Mouse (Mus musculus) MEL (cell line): Measurements from ENCODE around the gene Cdiptos. TPM values are rescaled to one million over a fixed set of nuclear protein-coding genes. Genes with fewer than 3 reads are reported as not detected.

ENCODE experiments used
- DNase-seq: peaks from one replicate; pipeline ENCODE4 v3.0.0; 2011; ENCODE audit warnings: low read depth, low spot score
- H3K27ac ChIP-seq: 2 replicates; pipeline ENCODE4 v1.5.1; 2012; ENCODE audit warnings: low read depth, mild to moderate bottlenecking, control low read depth, low read length, moderate library complexity; ENCODE audit not compliant: control insufficient read depth
- H3K27me3 ChIP-seq, 2 experiments: fragments of 150-350 bp in 1 of 2; sonication (generic) in 1 of 2; 2 replicates each; pipeline ENCODE4 v1.6.1; 2012; ENCODE audit warnings: low read length in 2 of 2, mild to moderate bottlenecking in 2 of 2, improper control_type of control experiment in 1 of 2, moderate library complexity in 1 of 2; ENCODE audit not compliant: insufficient read depth in 2 of 2, control insufficient read depth in 1 of 2
- H3K36me3 ChIP-seq, 2 experiments: 2 replicates each; pipeline ENCODE4 v1.6.1; 2012 to 2014; ENCODE audit warnings: low read length in 2 of 2, improper control_type of control experiment in 1 of 2, inconsistent platforms in 1 of 2, mild to moderate bottlenecking in 1 of 2; ENCODE audit not compliant: insufficient read depth in 2 of 2, control insufficient read depth in 1 of 2
- H3K4me1 ChIP-seq, 2 experiments: fragments of 150-350 bp in 1 of 2; sonication (generic) in 1 of 2; 2 replicates each; pipeline ENCODE4 v1.6.1; 2012; ENCODE audit warnings: low read length in 2 of 2, improper control_type of control experiment in 1 of 2, mild to moderate bottlenecking in 1 of 2; ENCODE audit not compliant: insufficient read depth in 2 of 2, control insufficient read depth in 1 of 2
- H3K4me3 ChIP-seq, 2 experiments: fragments of 150-350 bp in 1 of 2; sonication (generic) in 1 of 2; 2 replicates each; pipeline ENCODE4 v1.5.1; 2012; ENCODE audit warnings: low read depth in 2 of 2, low read length in 2 of 2, mild to moderate bottlenecking in 2 of 2, moderate library complexity in 2 of 2, control low read depth in 1 of 2, improper control_type of control experiment in 1 of 2; ENCODE audit not compliant: control insufficient read depth in 1 of 2, insufficient read depth in 1 of 2
- H3K79me2 ChIP-seq: 2 replicates; pipeline ENCODE4 v1.6.1; 2012; ENCODE audit warnings: mild to moderate bottlenecking, low read length, moderate library complexity; ENCODE audit not compliant: control insufficient read depth, poor library complexity, insufficient read depth
- H3K9ac ChIP-seq: 2 replicates; pipeline ENCODE4 v1.6.1; 2012; ENCODE audit warnings: low read depth, mild to moderate bottlenecking, control low read depth, low read length, moderate library complexity; ENCODE audit not compliant: control insufficient read depth, poor library complexity, severe bottlenecking
- H3K9me3 ChIP-seq: fragments of 150-350 bp; sonication (generic); replicated peaks from 2 replicates; pipeline ENCODE4 v1.6.1; 2012; ENCODE audit warnings: mild to moderate bottlenecking, low read length, improper control_type of control experiment, moderate library complexity; ENCODE audit not compliant: insufficient read depth
- BHLHE40 ChIP-seq: IDR thresholded peaks from 2 replicates; pipeline ENCODE4 v1.6.1; 2012; ENCODE audit warnings: low read depth, mild to moderate bottlenecking, inconsistent platforms, low read length, improper control_type of control experiment, borderline replicate concordance
- ELF1 ChIP-seq: IDR thresholded peaks from 2 replicates; pipeline ENCODE4 v1.6.1; 2014; ENCODE audit warnings: low read depth, mild to moderate bottlenecking, inconsistent platforms, low read length, improper control_type of control experiment, moderate library complexity
- EP300 ChIP-seq, 2 experiments: IDR thresholded peaks; 2 replicates each; pipeline ENCODE4 v1.6.1; 2011; ENCODE audit warnings: improper control_type of control experiment in 2 of 2, low read length in 2 of 2, low read depth in 1 of 2, mild to moderate bottlenecking in 1 of 2
- ETS1 ChIP-seq: IDR thresholded peaks from 2 replicates; pipeline ENCODE4 v1.6.1; 2012; ENCODE audit warnings: low read depth, mild to moderate bottlenecking, inconsistent platforms, low read length, improper control_type of control experiment, moderate library complexity
- GABPA ChIP-seq: IDR thresholded peaks from 2 replicates; pipeline ENCODE4 v1.6.1; 2012; ENCODE audit warnings: low read depth, mild to moderate bottlenecking, inconsistent platforms, low read length, improper control_type of control experiment, moderate library complexity
- GATA1 ChIP-seq: IDR thresholded peaks from 2 replicates; pipeline ENCODE4 v1.6.1; 2011; ENCODE audit warnings: low read depth, low read length, improper control_type of control experiment
- HCFC1 ChIP-seq: IDR thresholded peaks from 2 replicates; pipeline ENCODE4 v1.6.1; 2012; ENCODE audit warnings: low read depth, mild to moderate bottlenecking, inconsistent platforms, low read length, improper control_type of control experiment, moderate library complexity
- JUND ChIP-seq: IDR thresholded peaks from 2 replicates; pipeline ENCODE4 v1.6.1; 2011; ENCODE audit warnings: low read depth, mild to moderate bottlenecking, improper control_type of control experiment, low read length
- KAT2A ChIP-seq: conservative IDR thresholded peaks from 2 replicates; pipeline ENCODE4 v1.6.1; 2012; ENCODE audit warnings: low read depth, low read length, improper control_type of control experiment, inconsistent platforms
- MAZ ChIP-seq: IDR thresholded peaks from 2 replicates; pipeline ENCODE4 v1.6.1; 2012; ENCODE audit warnings: low read depth, mild to moderate bottlenecking, inconsistent platforms, low read length, improper control_type of control experiment
- MYB ChIP-seq: IDR thresholded peaks from 2 replicates; pipeline ENCODE4 v1.6.1; 2011; ENCODE audit warnings: mild to moderate bottlenecking, low read depth, low read length, improper control_type of control experiment
- MYC ChIP-seq: IDR thresholded peaks from 2 replicates; pipeline ENCODE4 v1.6.1; 2011; ENCODE audit warnings: low read depth, mild to moderate bottlenecking, low read length, improper control_type of control experiment, moderate library complexity
- NELFE ChIP-seq: IDR thresholded peaks from 2 replicates; pipeline ENCODE4 v1.6.1; 2011; ENCODE audit warnings: low read depth, low read length, improper control_type of control experiment
- POLR2A ChIP-seq, 2 experiments: IDR thresholded peaks; 2 replicates each; pipeline ENCODE4 v1.6.1; 2011 to 2012; ENCODE audit warnings: low read length in 2 of 2, mild to moderate bottlenecking in 2 of 2, control low read depth in 1 of 2, improper control_type of control experiment in 1 of 2, low read depth in 1 of 2, moderate library complexity in 1 of 2; ENCODE audit not compliant: control insufficient read depth in 1 of 2, insufficient read depth in 1 of 2, poor library complexity in 1 of 2
- POLR2AphosphoS2 ChIP-seq: IDR thresholded peaks from 2 replicates; pipeline ENCODE4 v1.6.1; 2011; ENCODE audit warnings: low read length, improper control_type of control experiment
- POLR2AphosphoS5 ChIP-seq: IDR thresholded peaks from 2 replicates; pipeline ENCODE4 v1.6.1; 2012; ENCODE audit warnings: low read depth, borderline replicate concordance, mild to moderate bottlenecking, inconsistent platforms, low read length, moderate library complexity, mixed read lengths
- RAD21 ChIP-seq: IDR thresholded peaks from 2 replicates; pipeline ENCODE4 v1.6.1; 2011; ENCODE audit warnings: mild to moderate bottlenecking, low read depth, low read length, improper control_type of control experiment
- RCOR1 ChIP-seq: IDR thresholded peaks from 2 replicates; pipeline ENCODE4 v1.6.1; 2012; ENCODE audit warnings: low read depth, mild to moderate bottlenecking, inconsistent platforms, low read length, improper control_type of control experiment
- SIN3A ChIP-seq: IDR thresholded peaks from 2 replicates; pipeline ENCODE4 v1.6.1; 2012; ENCODE audit warnings: low read length, improper control_type of control experiment, inconsistent platforms
- SMC3 ChIP-seq: IDR thresholded peaks from 2 replicates; pipeline ENCODE4 v1.6.1; 2011; ENCODE audit warnings: low read depth, low read length, improper control_type of control experiment
- USF1 ChIP-seq: IDR thresholded peaks from 2 replicates; pipeline ENCODE4 v1.6.1; 2014; ENCODE audit warnings: low read depth, mild to moderate bottlenecking, inconsistent platforms, low read length, improper control_type of control experiment, moderate library complexity
- USF2 ChIP-seq, 2 experiments: IDR thresholded peaks; 2 replicates each; pipeline ENCODE4 v1.6.1; 2011 to 2012; ENCODE audit warnings: improper control_type of control experiment in 2 of 2, low read length in 2 of 2, borderline replicate concordance in 1 of 2, inconsistent platforms in 1 of 2, low read depth in 1 of 2, mild to moderate bottlenecking in 1 of 2; ENCODE audit not compliant: insufficient read depth in 1 of 2
- ZKSCAN1 ChIP-seq: IDR thresholded peaks from 2 replicates; pipeline ENCODE4 v1.6.1; 2012; ENCODE audit warnings: low read depth, mild to moderate bottlenecking, inconsistent platforms, low read length, improper control_type of control experiment, moderate library complexity
- ZMIZ1 ChIP-seq: IDR thresholded peaks from 2 replicates; pipeline ENCODE4 v1.6.1; 2012; ENCODE audit warnings: low read depth, mild to moderate bottlenecking, inconsistent platforms, low read length, improper control_type of control experiment, moderate library complexity
- polyA plus RNA-seq, 2 experiments: library from polyadenylated mRNA; stranded (reverse) in 1 of 2; unstranded in 1 of 2; fragments of >175 nt in 1 of 2; fragments of >200 nt in 1 of 2; gene quantifications; 2 replicates each; pipeline versions ENCODE4 v1.2.1 to v1.2.4; 2012; ENCODE audit warnings: low replicate concordance in 2 of 2, low read depth in 1 of 2; ENCODE audit not compliant: insufficient read length in 2 of 2, insufficient read depth in 1 of 2, missing spikeins in 1 of 2
- total RNA-seq: library from RNA; depleted of rRNA; stranded (reverse); fragments of 300-350 nt; gene quantifications from 2 replicates; pipeline ENCODE4 v1.2.3, GENCODE M21; 2012

Gene Cdiptos
- total and polyA plus RNA-seq, 3 experiments: 0.35 to 1.8 TPM; not detected in 1

DNA sequence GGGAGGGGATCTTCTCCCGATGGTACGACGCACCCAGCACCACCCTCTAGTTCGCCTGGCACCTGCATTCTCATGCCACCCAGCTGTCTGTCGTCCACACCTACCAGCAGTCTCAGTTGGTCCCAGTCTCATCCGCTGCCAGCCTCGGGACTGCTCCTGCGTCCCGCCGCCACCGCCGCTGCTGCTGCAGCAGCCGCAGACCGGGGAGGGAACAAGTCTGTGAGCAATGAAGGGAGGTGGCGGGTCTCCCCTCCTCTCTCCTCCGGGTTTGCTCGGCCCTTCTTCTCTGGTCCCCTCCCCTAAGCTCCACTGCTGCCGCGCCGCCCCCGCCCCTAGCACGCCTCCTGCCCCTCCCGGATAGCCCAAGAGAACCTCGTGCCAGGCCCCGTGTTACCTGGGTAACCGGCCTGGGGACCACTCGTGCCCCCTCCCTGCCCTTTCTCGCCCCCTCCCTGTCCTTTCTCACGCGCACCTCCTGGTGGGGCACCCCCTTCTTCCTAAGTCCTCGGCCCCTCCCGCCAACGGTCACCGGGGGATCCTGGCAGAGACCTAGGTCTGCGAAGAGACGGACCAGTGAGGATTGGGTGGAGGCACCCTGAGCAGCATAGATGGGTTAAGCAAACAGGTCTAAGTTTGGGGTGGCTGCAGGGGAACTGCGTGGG is 45.1 kb upstream of the Cdiptos start, which contains the start of the genes Gm42742 and Prrt2:
Gene Gm42742, minus strand, starts transcription at position 197 of the 662 bp plus-strand sequence.
Gene Prrt2, minus strand, starts transcription at position 311 of the 662 bp plus-strand sequence.
- TF ChIP-seq EP300 (IDR thresholded peaks at IDR 0.05; ENCODE audit: low read depth in 1 of 2, low read length in 2 of 2) (no peak), POLR2AphosphoS2 (peak; percentile 98), POLR2AphosphoS5 (no peak), MYB (0 out of 2 replicates have a peak, but pooled peaks have one; percentile 13), MAZ (no peak), HCFC1 (no peak), GATA1 (no peak), BHLHE40 (no peak), POLR2A (IDR thresholded peaks at IDR 0.05; ENCODE audit: control insufficient read depth in 1 of 2, insufficient read depth in 1 of 2, low read depth in 1 of 2, low read length in 2 of 2, poor library complexity in 1 of 2) (peak; percentile 62 to 66; a peak in 2 of 4 replicates)
- H3K27me3 ChIP-seq: no peaks in the 10 kb centered on the region
- no peaks in the 10 kb centered on the region for H3K9me3 ChIP-seq
- no peak within 1 kb of the TSS for H3K4me3 ChIP-seq
- no peak within 1 kb of the TSS for H3K27ac ChIP-seq
- peak; percentile 54 for DNase-seq
- peak within 1 kb of the TSS; percentile 11; the same call in 1 of the 2 replicates for H3K9ac ChIP-seq
- peaks cover 48% of the 10 kb centered on the region for H3K79me2 ChIP-seq
- peaks cover 0 to 17% of the 10 kb centered on the region in 2 experiments; a peak in 2 of 4 replicates for H3K4me1 ChIP-seq
- peaks cover 0 to 22% of the 10 kb centered on the region in 2 experiments; a peak in 3 of 4 replicates for H3K36me3 ChIP-seq

DNA sequence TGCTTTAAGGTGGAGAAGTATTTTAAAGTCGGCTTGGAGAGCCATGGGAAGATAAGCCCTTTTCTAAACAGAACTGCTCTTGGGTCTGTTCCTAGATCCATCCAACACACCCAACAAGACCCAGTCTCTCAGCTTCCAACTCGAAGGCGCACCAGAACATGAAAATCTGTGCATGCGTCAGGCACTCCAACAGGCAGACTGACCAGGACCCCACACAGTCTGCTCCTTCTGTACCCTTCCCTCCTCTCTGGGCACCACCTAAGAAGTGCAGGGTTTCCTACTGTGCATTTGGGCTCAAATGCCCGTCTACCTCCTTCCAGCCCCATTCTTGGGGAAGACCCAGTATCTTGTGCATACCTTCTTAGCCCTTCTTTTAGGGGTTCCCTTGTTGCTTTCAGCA is 44.6 kb upstream of the Cdiptos start:
- TF ChIP-seq KAT2A: no peak
- 0 out of 2 replicates have a peak, but pooled peaks have one; percentile 6 for TF ChIP-seq ZMIZ1
- Histone ChIP-seq H3K27me3 (no peaks in the 10 kb centered on the region), H3K4me1 (peaks cover 0 to 17% of the 10 kb centered on the region in 2 experiments; a peak in 3 of 4 replicates), H3K79me2 (peaks cover 47% of the 10 kb centered on the region), H3K36me3 (peaks cover 0 to 26% of the 10 kb centered on the region in 2 experiments; a peak in 3 of 4 replicates), H3K9me3 (no peaks in the 10 kb centered on the region), H3K27ac (no peak overlapping the region), H3K9ac (no peak overlapping the region), H3K4me3 (no peak overlapping the region)
- peak; percentile 38 for DNase-seq

GRCm38 (mm10) chr7:127020031-127020430 is 44.1 kb upstream of the Cdiptos start:
- H3K36me3 ChIP-seq: peaks cover 0 to 26% of the 10 kb centered on the region in 2 experiments; a peak in 3 of 4 replicates
- no peak for DNase-seq
- no peak for TF ChIP-seq RCOR1
- TF ChIP-seq GABPA: no peak
- TF ChIP-seq USF1: no peak
- TF ChIP-seq USF2 (IDR thresholded peaks at IDR 0.05; ENCODE audit: borderline replicate concordance in 1 of 2, insufficient read depth in 1 of 2, low read depth in 1 of 2, low read length in 2 of 2): no peak
- TF ChIP-seq SIN3A: no peak
- TF ChIP-seq ZKSCAN1: no peak
- TF ChIP-seq HCFC1: no peak
- TF ChIP-seq ETS1: no peak
- no peak for TF ChIP-seq SMC3
- no peak for TF ChIP-seq NELFE
- TF ChIP-seq ELF1: no peak
- TF ChIP-seq JUND: no peak
- no peak for TF ChIP-seq MYB
- TF ChIP-seq MYC: no peak
- TF ChIP-seq RAD21: no peak
- TF ChIP-seq, all 39 proteins: peak for 0
- no peak overlapping the region for H3K27ac ChIP-seq
- H3K27me3 ChIP-seq: no peaks in the 10 kb centered on the region
- H3K4me3 ChIP-seq: no peak overlapping the region
- H3K4me1 ChIP-seq: peaks cover 0 to 19% of the 10 kb centered on the region in 2 experiments; a peak in 3 of 4 replicates
- no peak overlapping the region for H3K9ac ChIP-seq
- H3K9me3 ChIP-seq: no peaks in the 10 kb centered on the region
- peaks cover 45% of the 10 kb centered on the region for H3K79me2 ChIP-seq
